Mouse (Mus musculus) heart, embryonic 16.5 days (tissue): ENCODE measurements around the gene Lrmda. TPM values are rescaled to one million over a fixed set of nuclear protein-coding genes. Genes with fewer than 3 reads are reported as not detected.
A peak's percentile ranks its signal among the peaks of the same experiment; 100 is the strongest.

ENCODE experiments used
- ATAC-seq: fragments of 200-750 bp; cut with Nextera tagmentation; replicated peaks from 2 replicates; pipeline ENCODE4 v1.8.0; 2017; ENCODE audit warnings: moderate number of reproducible peaks; ENCODE audit not compliant: insufficient read depth, low FRiP score; ENCODE audit errors: extremely low read depth
- H3K27ac ChIP-seq: fragments of 300-500 bp; sonication (generic); 2 replicates; pipeline ENCODE4 v1.5.1; 2014; ENCODE audit warnings: mild to moderate bottlenecking, low read length, control low read depth, moderate library complexity
- H3K27me3 ChIP-seq: fragments of 300-500 bp; sonication (generic); 2 replicates; pipeline ENCODE4 v1.6.1; 2014; ENCODE audit warnings: low read length, mixed read lengths; ENCODE audit not compliant: control insufficient read depth, insufficient read depth
- H3K36me3 ChIP-seq: fragments of 300-500 bp; sonication (generic); 2 replicates; pipeline ENCODE4 v1.6.1; 2014; ENCODE audit not compliant: control insufficient read depth, insufficient read depth
- H3K4me1 ChIP-seq: fragments of 300-500 bp; sonication (generic); 2 replicates; pipeline ENCODE4 v1.6.1; 2014; ENCODE audit warnings: low read length, mixed read lengths; ENCODE audit not compliant: control insufficient read depth, insufficient read depth
- H3K4me2 ChIP-seq: fragments of 300-500 bp; sonication (generic); 2 replicates; pipeline ENCODE4 v1.6.1; 2014; ENCODE audit warnings: low read depth, mild to moderate bottlenecking, control low read depth, low read length
- H3K4me3 ChIP-seq: fragments of 300-500 bp; sonication (generic); 2 replicates; pipeline ENCODE4 v1.5.1; 2014; ENCODE audit warnings: mild to moderate bottlenecking, control low read depth, low read length
- H3K9ac ChIP-seq: fragments of 300-500 bp; sonication (generic); 2 replicates; pipeline ENCODE4 v1.6.1; 2014; ENCODE audit warnings: low read length, control low read depth
- H3K9me3 ChIP-seq: fragments of 300-500 bp; sonication (generic); replicated peaks from 2 replicates; pipeline ENCODE4 v1.6.1; 2016; ENCODE audit warnings: low read length; ENCODE audit not compliant: control insufficient read depth
- WGBS: fragments of 180-500 bp; shearing (Covaris S2); extraction: QIAGEN DNeasy Blood & Tissue Kit; methylation state at CpG from one replicate; pipeline ENCODE4 v1.1.7; 2014; 5-methylcytosine and 5-hydroxymethylcytosine counted together
- polyA plus RNA-seq: library from polyadenylated mRNA; unstranded; fragments of >200 nt; fragmentation: Nextera tagmentation; extraction: Ambion mirVana; gene quantifications from 2 replicates; pipeline ENCODE4 v1.2.1, GENCODE M21; 2015

The Lrmda gene
- polyA plus RNA-seq, 1 experiment from 2014 or later: 0.55 TPM

DNA sequence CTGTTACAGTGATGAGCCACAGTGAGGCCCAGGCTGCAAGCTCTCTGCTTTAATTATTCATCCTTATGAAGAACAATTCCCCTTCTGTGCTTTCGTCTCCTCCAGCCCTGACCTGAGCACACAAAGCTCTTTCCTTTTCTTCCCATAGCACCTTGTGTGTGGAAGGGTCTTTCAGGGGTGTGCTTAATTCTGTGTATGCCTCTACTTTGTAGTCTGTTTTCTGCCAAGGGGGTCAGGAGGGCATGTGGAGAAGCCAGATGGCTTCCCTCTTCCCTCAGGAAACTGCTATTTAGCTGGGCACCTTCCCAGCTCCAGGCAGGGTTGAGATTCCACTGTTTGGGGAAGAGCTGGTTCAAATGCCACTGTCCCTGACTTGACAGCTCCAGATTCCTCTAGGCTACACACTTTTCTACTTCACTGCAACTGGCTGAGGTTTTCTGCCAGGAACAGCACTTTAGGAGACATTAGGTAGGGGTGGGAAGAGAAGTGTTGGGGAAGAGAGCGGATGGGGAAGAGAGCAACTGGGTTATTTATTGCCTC is 995.3 kb downstream of the Lrmda start:
- no peak overlapping the region; the same call in 1 of the 2 replicates for H3K27ac ChIP-seq
- 0 out of 2 replicates have a peak, but pooled peaks cover 2% of the 10 kb centered on the region for H3K4me1 ChIP-seq
- H3K9ac ChIP-seq: no peak overlapping the region
- no peak overlapping the region for H3K4me2 ChIP-seq
- WGBS: 67% methylated on average over 2 of the region's 2 CpGs
- no peaks in the 10 kb centered on the region for H3K27me3 ChIP-seq
- H3K36me3 ChIP-seq: no peaks in the 10 kb centered on the region
- H3K4me3 ChIP-seq: no peak overlapping the region
- H3K9me3 ChIP-seq: no peaks in the 10 kb centered on the region
- ATAC-seq: no peak

DNA sequence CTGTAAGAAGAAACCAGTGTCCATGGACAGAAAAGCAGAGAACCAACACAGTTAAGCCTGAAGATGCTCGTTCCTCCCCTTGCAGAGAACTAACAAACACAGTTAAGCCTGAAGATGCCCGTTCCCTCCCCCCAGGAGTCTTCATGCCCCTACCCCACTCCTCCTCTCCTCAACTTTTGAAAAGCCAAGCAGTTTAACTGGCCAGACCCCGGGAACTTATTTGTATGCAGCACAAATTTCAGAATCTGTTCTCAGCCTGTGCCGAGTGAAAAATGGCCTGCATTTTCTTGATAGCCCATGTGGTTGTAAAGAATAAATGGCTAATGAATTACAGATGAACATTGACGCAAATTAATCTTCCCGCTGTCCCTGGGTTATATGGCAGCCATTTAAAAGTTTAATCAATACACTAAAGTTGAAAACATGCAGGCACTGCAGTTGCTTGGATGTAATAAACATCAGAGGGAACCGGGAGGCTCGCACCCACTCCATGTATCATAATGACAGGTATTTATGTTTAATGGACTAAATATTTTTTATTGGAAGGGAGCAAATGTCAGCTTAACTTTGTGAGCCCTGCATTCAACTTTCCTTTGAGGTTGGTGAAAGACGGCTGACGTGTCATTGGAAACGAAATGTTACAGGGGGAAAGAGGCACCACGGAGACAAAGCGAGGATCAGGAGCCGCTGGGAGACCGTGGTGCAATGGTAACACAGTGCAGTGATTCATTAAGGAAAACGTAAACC is 996.0 kb downstream of the Lrmda start:
- no peak overlapping the region for H3K9ac ChIP-seq
- 0 out of 2 replicates have a peak, but pooled peaks cover 2% of the 10 kb centered on the region for H3K4me1 ChIP-seq
- H3K27ac ChIP-seq: peak overlapping the region; percentile 9; the same call in 1 of the 2 replicates
- no peaks in the 10 kb centered on the region for H3K27me3 ChIP-seq
- no peak for ATAC-seq
- H3K36me3 ChIP-seq: no peaks in the 10 kb centered on the region
- H3K9me3 ChIP-seq: no peaks in the 10 kb centered on the region
- 69% methylated on average over 16 of the region's 16 CpGs for WGBS
- no peak overlapping the region for H3K4me3 ChIP-seq
- H3K4me2 ChIP-seq: no peak overlapping the region

DNA sequence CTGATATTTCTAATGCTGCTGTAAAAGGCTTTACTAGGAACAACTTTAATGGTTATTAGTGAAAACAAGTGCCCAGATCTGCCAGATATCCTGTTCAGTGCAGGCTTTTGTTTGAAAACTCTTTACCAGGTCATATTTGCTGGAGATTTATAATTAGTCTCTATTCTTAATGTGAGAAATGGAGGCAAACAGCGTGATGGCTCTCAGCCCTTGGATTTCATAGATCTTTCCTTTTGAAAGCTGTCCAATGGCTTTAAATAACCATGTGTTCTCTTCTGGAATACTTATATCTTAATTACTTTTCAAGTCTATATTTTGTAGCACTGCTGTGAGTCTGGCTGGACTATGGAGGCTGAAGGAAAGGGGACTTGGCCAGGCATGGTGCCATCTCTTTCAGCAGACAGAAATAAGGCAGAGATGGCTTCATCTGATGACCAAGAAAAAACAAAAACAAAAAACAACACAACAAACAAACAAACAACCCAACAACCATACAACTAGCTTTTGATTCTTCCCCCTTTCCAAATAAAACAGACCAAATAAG is 996.6 kb downstream of the Lrmda start:
- H3K4me1 ChIP-seq: 0 out of 2 replicates have a peak, but pooled peaks cover 2% of the 10 kb centered on the region
- H3K27me3 ChIP-seq: no peaks in the 10 kb centered on the region
- H3K9me3 ChIP-seq: no peaks in the 10 kb centered on the region
- WGBS: 61% methylated on average over 1 of the region's 1 CpGs
- no peak overlapping the region for H3K27ac ChIP-seq
- no peak overlapping the region for H3K9ac ChIP-seq
- H3K4me2 ChIP-seq: no peak overlapping the region
- no peaks in the 10 kb centered on the region for H3K36me3 ChIP-seq
- H3K4me3 ChIP-seq: no peak overlapping the region
- ATAC-seq: no peak

DNA sequence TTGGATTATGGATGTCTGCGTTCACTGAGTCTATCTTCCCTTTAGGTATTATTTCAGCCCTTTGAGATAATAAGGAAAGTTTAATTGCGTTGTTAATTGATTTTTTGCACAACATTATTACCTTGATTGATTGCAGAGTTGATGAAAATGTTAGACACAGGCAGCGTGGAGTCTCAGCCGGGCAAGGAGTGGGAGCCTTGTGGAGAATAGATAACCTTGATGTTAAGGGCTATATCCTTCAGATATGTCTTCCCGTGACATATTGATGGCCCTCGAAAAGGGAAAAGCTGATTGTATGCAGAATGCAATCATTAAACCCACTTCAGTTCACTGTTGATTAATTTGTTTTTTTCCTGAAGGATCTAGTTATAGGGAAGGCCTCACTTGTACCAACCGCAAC is 1021.5 kb downstream of the Lrmda start:
- 83% methylated on average over 7 of the region's 7 CpGs for WGBS
- ATAC-seq: no peak
- H3K4me3 ChIP-seq: no peak overlapping the region

DNA sequence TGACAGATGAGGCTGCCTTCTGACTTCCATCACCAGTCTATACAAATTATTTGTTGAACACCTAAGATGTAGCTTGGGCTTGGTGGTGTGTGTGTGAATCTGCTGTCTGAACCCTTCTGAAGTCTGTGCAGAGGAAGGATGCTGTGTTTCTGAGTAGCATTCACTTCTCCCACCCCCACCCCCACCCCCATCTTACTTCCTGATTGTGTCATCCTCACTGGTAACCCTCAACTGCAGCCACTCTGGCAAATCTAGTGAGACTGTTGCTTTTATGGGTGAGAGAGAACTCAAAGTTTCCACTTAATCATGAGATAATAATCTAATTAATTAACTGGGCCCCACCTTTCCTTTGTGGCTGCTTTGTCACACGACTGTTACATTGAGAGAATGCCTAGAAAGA is 1025.8 kb downstream of the Lrmda start:
- no peak for ATAC-seq
- H3K4me1 ChIP-seq: no peaks in the 10 kb centered on the region
- H3K27me3 ChIP-seq: no peaks in the 10 kb centered on the region
- 55% methylated on average over 1 of the region's 1 CpGs for WGBS
- no peaks in the 10 kb centered on the region for H3K36me3 ChIP-seq
- H3K9ac ChIP-seq: no peak overlapping the region
- no peak overlapping the region for H3K27ac ChIP-seq
- no peak overlapping the region for H3K4me3 ChIP-seq
- H3K4me2 ChIP-seq: no peak overlapping the region
- no peaks in the 10 kb centered on the region for H3K9me3 ChIP-seq

More for the DNA sequence above, 1021.5 kb downstream of the Lrmda start:
- Histone ChIP-seq H3K36me3 (no peaks in the 10 kb centered on the region), H3K27me3 (no peaks in the 10 kb centered on the region), H3K9me3 (no peaks in the 10 kb centered on the region), H3K4me1 (no peaks in the 10 kb centered on the region), H3K4me2 (no peak overlapping the region), H3K9ac (no peak overlapping the region), H3K27ac (no peak overlapping the region)

DNA sequence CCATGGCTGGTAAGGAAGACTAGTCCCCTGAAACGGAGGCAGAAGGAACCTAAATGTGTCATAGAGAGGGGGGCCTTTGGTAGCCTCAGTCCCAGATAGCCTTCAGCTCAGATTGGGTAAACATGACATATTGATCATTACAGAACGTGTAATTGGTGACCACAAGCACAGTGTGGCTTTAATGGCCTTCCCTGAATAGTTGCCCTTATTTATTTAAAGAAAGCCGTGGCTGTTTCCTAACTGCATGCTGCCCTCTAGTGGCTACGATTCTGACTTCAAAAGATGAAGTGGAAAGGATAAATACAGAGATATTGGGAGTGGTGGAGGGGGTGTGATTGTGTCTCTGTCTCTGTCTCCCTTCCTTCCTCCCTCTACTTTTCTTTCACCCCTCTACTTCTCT is 1026.8 kb downstream of the Lrmda start:
- no peak overlapping the region for H3K27ac ChIP-seq
- no peaks in the 10 kb centered on the region for H3K36me3 ChIP-seq
- 19% methylated on average over 4 of the region's 4 CpGs for WGBS
- H3K4me2 ChIP-seq: no peak overlapping the region
- H3K4me3 ChIP-seq: no peak overlapping the region
- H3K9me3 ChIP-seq: no peaks in the 10 kb centered on the region
- ATAC-seq: no peak
- no peaks in the 10 kb centered on the region for H3K4me1 ChIP-seq
- no peak overlapping the region for H3K9ac ChIP-seq
- no peaks in the 10 kb centered on the region for H3K27me3 ChIP-seq

DNA sequence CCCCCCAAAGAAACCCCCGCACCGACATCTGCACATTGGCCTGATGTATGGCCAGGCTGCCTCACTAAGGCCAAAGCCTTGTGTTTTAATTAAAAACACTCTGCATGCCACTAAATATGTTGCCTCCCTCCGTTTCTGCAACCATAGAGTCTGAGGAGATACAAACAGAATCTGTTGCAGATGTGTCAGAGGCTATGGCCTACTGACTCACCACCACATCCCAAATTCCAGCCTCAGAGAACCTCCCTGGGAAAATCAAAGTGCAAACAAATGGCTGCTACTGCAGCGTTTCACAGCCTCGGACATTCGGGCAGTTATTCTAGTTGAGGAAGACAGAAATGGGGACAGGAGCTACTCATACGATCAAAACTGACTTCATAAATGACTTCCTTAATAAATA is 1031.9 kb downstream of the Lrmda start:
- Histone ChIP-seq H3K36me3 (no peaks in the 10 kb centered on the region), H3K4me3 (no peak overlapping the region), H3K4me1 (no peaks in the 10 kb centered on the region), H3K9ac (no peak overlapping the region), H3K27me3 (no peaks in the 10 kb centered on the region), H3K27ac (no peak overlapping the region), H3K4me2 (no peak overlapping the region), H3K9me3 (no peaks in the 10 kb centered on the region)
- ATAC-seq: no peak
- WGBS: 72% methylated on average over 7 of the region's 7 CpGs

DNA sequence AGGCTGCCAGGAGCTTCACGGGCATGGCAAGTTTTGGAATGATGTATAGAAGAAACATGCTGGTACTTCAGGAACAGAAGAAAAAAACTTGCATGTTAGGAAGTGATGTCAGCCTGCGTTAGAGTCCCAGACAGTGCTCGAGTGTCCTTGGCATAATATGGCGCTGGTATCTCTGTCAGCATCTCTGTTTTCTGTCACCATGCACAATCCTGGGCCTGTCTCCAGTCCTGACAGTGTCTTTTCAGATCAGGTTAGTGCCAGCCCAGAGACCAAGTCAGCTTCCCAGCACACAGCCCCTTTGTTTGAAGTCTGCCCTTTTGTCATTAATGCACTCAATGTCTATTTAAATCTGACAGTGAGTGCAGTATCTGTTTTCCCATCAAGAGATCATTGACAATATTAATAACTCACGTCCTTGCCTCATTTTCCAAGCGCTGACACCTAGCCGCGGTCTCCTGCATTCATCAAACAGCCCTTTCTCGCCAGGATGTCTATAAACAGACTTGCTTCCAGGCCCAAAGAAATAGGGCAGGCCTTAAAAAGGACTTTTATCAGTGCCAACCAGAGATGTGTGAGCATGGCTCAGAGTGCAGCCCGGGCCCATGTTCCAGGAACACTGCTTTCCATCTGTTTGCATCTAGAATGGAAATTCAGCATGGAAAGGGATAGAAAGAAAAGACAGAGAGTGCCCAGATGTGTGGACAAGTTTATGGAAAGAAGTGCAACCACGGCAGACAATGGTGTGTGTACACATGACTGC is 1033.5 kb downstream of the Lrmda start:
- Histone ChIP-seq H3K27me3 (no peaks in the 10 kb centered on the region), H3K4me1 (no peaks in the 10 kb centered on the region), H3K36me3 (no peaks in the 10 kb centered on the region), H3K4me2 (no peak overlapping the region), H3K4me3 (no peak overlapping the region), H3K27ac (no peak overlapping the region), H3K9ac (no peak overlapping the region), H3K9me3 (no peaks in the 10 kb centered on the region)
- ATAC-seq: no peak
- 61% methylated on average over 11 of the region's 11 CpGs for WGBS
